Mouse (Mus musculus): ENCODE measurements around the gene Taf11.

Taf11 gene

DNA sequence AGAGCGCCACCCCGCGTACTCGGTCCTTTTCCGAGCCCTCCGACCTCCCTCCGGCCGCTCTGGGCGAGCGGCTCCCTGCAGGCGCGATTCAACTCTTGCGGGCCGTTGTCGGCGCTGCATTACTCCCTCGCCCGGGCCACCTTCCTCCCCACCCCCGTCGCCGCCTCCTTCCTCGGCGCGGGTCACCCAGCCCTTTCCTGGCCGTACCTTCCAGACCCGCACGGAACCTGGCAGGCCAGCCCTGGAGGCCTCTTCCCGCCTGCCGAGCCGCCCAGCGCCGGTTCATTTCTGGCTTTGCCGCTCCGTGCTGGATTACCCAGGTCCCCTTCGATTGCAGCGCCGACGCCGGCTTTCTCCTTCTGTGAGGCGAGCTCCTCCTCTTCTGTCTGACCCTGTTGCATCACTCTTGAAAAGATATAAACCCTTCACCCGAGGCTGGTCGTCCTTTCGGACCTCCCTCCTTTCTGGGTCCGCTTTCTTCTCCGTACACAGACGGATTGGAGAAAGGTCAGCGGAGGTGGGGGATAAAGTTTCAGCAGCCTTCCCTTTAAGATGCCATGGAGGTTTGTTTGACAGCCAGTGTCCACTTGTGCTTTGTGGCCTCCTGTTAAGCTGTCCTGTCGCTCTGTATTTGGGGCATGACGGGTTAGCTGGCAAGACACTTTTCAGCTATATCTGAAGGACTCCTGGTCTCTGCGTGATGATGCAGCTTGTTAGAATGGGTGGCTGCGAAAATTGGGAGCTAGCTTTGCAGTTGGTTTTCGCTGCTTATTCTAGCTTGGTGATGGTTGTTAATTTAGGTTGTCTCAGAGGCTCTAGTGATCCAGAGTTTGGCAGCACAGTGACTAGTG lies 52.6 kb downstream of the Taf11 start:
- DNase-seq (ENCODE audit: inconsistent age in 2 of 2, low spot score in 1 of 2): peak; percentile 70 to 92

DNA sequence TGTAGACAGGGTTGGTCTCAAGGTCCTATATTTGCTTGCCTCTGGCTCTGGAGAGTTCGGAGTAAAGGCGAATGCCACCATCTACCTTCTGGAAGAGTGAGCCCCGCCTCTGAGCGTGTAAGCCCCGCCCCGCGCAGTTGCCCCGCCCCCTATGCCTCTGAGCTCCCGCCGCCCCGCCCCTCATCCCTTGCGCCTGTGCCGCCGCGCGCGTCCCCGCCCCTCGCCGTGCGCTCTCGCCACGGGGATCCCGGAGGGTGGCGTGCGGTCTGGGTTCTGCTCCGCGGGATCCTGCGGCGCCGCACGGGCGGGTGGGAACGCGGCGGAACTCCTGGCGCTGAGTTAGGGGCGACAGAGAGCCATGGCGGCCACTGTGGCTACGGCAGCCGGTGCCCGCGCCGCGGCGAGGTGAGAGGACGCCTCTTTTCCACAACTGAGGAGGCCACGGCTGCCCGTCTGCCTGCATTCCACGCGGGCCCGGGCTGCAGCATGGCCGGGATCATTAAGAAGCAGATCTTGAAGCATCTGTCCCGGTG lies 53.3 kb downstream of the Taf11 start, which contains the start of gene Uhrf1bp1:
Uhrf1bp1 (plus strand) TSS at position 177 of the 533 bp plus-strand sequence.
- peak; percentile 86 to 95 for DNase-seq (ENCODE audit: inconsistent age in 2 of 2, low spot score in 1 of 2)
